Mouse (Mus musculus): ENCODE data around the gene Ccdc93.

DNA sequence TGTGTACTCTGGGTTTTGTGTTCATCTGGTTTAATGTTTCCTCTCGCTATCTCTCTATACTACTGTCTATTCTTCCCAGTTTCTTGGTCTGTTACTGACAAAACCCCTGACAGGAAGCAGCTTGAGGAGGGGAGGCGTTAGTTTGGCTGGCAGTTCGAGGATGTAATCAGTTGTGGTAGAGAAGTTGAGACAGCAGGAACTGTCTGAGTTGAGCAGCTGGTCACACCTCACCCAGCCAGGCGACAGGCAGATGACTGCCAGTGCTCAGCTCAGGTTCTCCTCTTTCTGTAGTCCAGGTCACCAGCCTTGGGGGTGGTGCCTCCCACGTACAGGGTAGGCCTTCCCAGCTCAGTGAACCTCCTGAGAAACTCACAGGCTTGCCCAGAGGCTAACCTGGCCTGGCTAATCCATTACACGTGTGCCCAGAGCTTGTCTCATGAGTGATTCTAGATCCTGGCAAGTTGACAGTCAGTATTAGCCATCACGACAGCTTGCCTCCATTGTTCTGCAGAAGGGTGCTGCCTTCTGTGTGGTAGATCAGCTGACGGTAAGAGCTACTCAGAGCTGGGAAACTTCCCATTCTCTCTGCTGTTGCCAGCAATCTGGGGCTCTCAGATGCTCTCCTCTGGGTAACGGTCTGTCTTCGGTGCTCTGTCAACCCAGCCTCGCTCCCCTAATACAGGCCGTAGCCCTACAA lies 47.6 kb downstream of the Ccdc93 start:
- TF ChIP-seq CTCF (IDR thresholded peaks at IDR 0.05; ENCODE audit: extremely low read depth, insufficient read depth, low read length) = no peak
- no peak for TF ChIP-seq POLR2A (IDR thresholded peaks at IDR 0.05; ENCODE audit: extremely low read depth, insufficient read depth, low read length)

All from cortical plate, adult 2 months (tissue).